Mouse (Mus musculus) layer of hippocampus, adult 18-20 months (tissue): ENCODE measurements around the gene C2. TPM values are rescaled to one million over a fixed set of nuclear protein-coding genes. Genes with fewer than 3 reads are reported as not detected.
"Not testable (repeated sequence)": the region's sequence is repeated elsewhere in the genome, so short reads cannot be mapped to it uniquely, and the experiment has no call there.

ENCODE experiments used
- DNase-seq, 2 experiments: peaks; one replicate each; pipeline ENCODE4 v3.0.0; 2022; ENCODE audit warnings: low spot score in 2 of 2
- microRNA-seq, 2 experiments: library from miRNA; unstranded; fragments of <30 nt; microRNA quantifications; one replicate each; pipeline ENCODE4 v1.2.0; 2021
- total RNA-seq, 2 experiments: library from RNA; stranded (reverse); gene quantifications; 2 replicates each; pipeline ENCODE4 v1.2.3; 2021

Gene C2
- total RNA-seq, 2 experiments from 2014 or later = 0.89 to 3.1 TPM

GRCm38 (mm10) chr17:34837464-34838324 lies 60.4 kb downstream of the C2 start:
- no peak for DNase-seq

GRCm38 (mm10) chr17:34836856-34837221 lies 61.2 kb downstream of the C2 start, which contains the start of the genes Stk19 and Dxo:
Stk19 (minus strand) TSS chr17:34836945.
Dxo (plus strand) TSS chr17:34837019.
- DNase-seq = peak; percentile 97 to 99

GRCm38 (mm10) chr17:34836155-34836855 lies 61.8 kb downstream of the C2 start:
- no peak for DNase-seq

GRCm38 (mm10) chr17:34830776-34831175 lies 67.3 kb downstream of the C2 start:
- DNase-seq = not testable (repeated sequence)

- no peak for DNase-seq
These were observed 83.2 kb downstream of the C2 start for GRCm38 (mm10) chr17:34814818-34815370.

DNA sequence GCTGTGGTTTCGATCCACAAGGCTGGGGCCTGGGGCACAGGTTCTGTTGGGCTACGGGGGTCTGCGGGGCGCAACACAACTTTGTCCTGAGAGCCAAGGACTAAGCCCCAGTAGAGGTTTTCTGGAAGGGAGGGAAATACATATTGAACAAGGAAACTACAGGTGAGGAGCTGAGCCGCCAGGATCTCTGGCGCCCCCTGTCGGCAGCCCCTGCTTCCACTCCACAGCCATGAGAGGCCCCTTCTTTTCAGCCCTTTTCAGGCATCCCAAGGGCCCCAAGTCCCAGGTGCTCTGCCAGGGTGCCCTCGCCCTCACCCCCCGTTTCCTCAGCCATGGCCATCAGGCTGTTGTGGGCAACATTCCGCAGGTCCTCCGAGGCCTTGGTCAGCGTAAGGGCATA lies 84.3 kb downstream of the C2 start:
- peak in 1 of 2 experiments; percentile 41 for DNase-seq

Small RNAs within 50 kb of the gene (microRNA-seq; reads per million reads assigned to microRNA genes)
- 0.49 to 2.0 reads per million in 2 experiments for gene Mir6970
- 2.0 to 4.3 reads per million in 2 experiments for gene Mir6971
- 0 reads per million in 2 experiments for gene Mir6972

Other genes starting within 250 kb of the C2 start
- 10 to 100 TPM; 12.1 to 12.3 TPM for gene Tnxb, start 227.7 kb downstream of the C2 start, total RNA-seq
- gene C4b, start 154.4 kb downstream of the C2 start, total RNA-seq = 10 to 100 TPM; 71.3 to 73.0 TPM
- under 1 TPM in 1 of 2 experiments, not detected in 1; 0.30 TPM for gene Cyp21a1, start 93.7 kb downstream of the C2 start, total RNA-seq
- gene Stk19, start 61.3 kb downstream of the C2 start, total RNA-seq = 10 to 100 TPM; 50.8 to 53.8 TPM
- 10 to 100 TPM; 36.6 to 40.8 TPM for gene Dxo, start 61.2 kb downstream of the C2 start, total RNA-seq
- 10 to 100 TPM; 70.1 to 74.2 TPM for gene Skiv2l, start 48.1 kb downstream of the C2 start, total RNA-seq
- gene Nelfe, start 47.9 kb downstream of the C2 start, total RNA-seq = 10 to 100 TPM; 34.1 to 39.6 TPM
- gene Cfb, start 35.7 kb downstream of the C2 start, total RNA-seq = not detected
- gene Zbtb12, start 18.8 kb downstream of the C2 start, total RNA-seq = 1 to 10 TPM; 8.6 to 8.8 TPM
- gene Gm20547, start 16.2 kb downstream of the C2 start, total RNA-seq = under 1 TPM in 1 of 2 experiments, not detected in 1; 0.10 TPM
- gene Ehmt2, start 204 bp upstream of the C2 start, total RNA-seq = 100 to 1,000 TPM; 186 to 193 TPM
- gene Slc44a4, start 16.2 kb upstream of the C2 start, total RNA-seq = under 1 TPM in 1 of 2 experiments, not detected in 1; 0.43 TPM
- 10 to 100 TPM; 41.4 to 44.2 TPM for gene Neu1, start 33.0 kb upstream of the C2 start, total RNA-seq
- gene Hspa1b, start 61.0 kb upstream of the C2 start, total RNA-seq = 10 to 100 TPM; 27.5 to 37.5 TPM
- not detected for gene Gm20481, start 71.6 kb upstream of the C2 start, total RNA-seq
- gene Hspa1a, start 73.9 kb upstream of the C2 start, total RNA-seq = 10 to 100 TPM; 24.3 to 27.8 TPM
- under 1 TPM; 0.12 to 0.48 TPM for gene Hspa1l, start 74.4 kb upstream of the C2 start, total RNA-seq
- gene Lsm2, start 83.6 kb upstream of the C2 start, total RNA-seq = 10 to 100 TPM; 18.2 to 20.7 TPM
- gene Vars, start 102.7 kb upstream of the C2 start, total RNA-seq = 10 to 100 TPM; 46.6 to 50.4 TPM
- under 1 TPM; 0.15 to 0.22 TPM for gene Vwa7, start 118.3 kb upstream of the C2 start, total RNA-seq
- 1 to 10 TPM in 1 of 2 experiments, not detected in 1; 1.4 TPM for gene Sapcd1, start 129.8 kb upstream of the C2 start, total RNA-seq
- 1 to 10 TPM; 1.5 to 1.6 TPM for gene Msh5, start 148.5 kb upstream of the C2 start, total RNA-seq
- gene Clic1, start 151.7 kb upstream of the C2 start, total RNA-seq = 1 to 10 TPM; 7.7 to 8.3 TPM
- gene Ddah2, start 160.8 kb upstream of the C2 start, total RNA-seq = 10 to 100 TPM in 1 of 2 experiments, 1 to 10 TPM in 1; 9.4 to 11.0 TPM
- not detected for gene Ly6g6c, start 167.1 kb upstream of the C2 start, total RNA-seq
- gene Mpig6b, start 167.9 kb upstream of the C2 start, total RNA-seq = not detected
- gene Ly6g6e, start 178.6 kb upstream of the C2 start, total RNA-seq = 1 to 10 TPM; 3.6 to 5.0 TPM
- gene Ly6g6d, start 179.8 kb upstream of the C2 start, total RNA-seq = 1 to 10 TPM in 1 of 2 experiments, under 1 TPM in 1; 0.87 to 2.0 TPM
- under 1 TPM; 0.57 to 0.58 TPM for gene Ly6g6f, start 187.3 kb upstream of the C2 start, total RNA-seq
- gene Abhd16a, start 191.0 kb upstream of the C2 start, total RNA-seq = 100 to 1,000 TPM in 1 of 2 experiments, 10 to 100 TPM in 1; 97.6 to 103 TPM
- gene Ly6g5c, start 210.0 kb upstream of the C2 start, total RNA-seq = not detected
- gene Ly6g5b, start 217.2 kb upstream of the C2 start, total RNA-seq = under 1 TPM; 0.30 to 0.56 TPM
- gene Gpank1, start 223.2 kb upstream of the C2 start, total RNA-seq = 10 to 100 TPM; 15.2 to 17.1 TPM
- gene Csnk2b, start 223.8 kb upstream of the C2 start, total RNA-seq = 100 to 1,000 TPM; 179 to 185 TPM
- gene D17H6S53E, start 228.1 kb upstream of the C2 start, total RNA-seq = 10 to 100 TPM; 22.5 to 28.9 TPM
- not detected for gene Apom, start 233.8 kb upstream of the C2 start, total RNA-seq
- gene Bag6, start 236.9 kb upstream of the C2 start, total RNA-seq = 100 to 1,000 TPM; 323 to 339 TPM